Mouse (Mus musculus) intestine, embryonic 15.5 days (tissue): ENCODE measurements at regions not wholly inside any gene's neighbourhood (a gene's known extent, or its start where the extent isn't known, plus 50 kb on each side); places are given as distances from the start of the nearest gene placed in this dataset.
"Not testable (repeated sequence)": the region's sequence is repeated elsewhere in the genome, so short reads cannot be mapped to it uniquely, and the experiment has no call there.

ENCODE experiments used
- ATAC-seq: fragments of 200-750 bp; cut with Nextera tagmentation; 2 replicates; pipeline ENCODE4 v1.8.0; 2017; ENCODE audit warnings: moderate TSS enrichment, moderate library complexity
- H3K27ac ChIP-seq: fragments of 300-500 bp; sonication (generic); 2 replicates; pipeline ENCODE4 v1.5.1; 2015; ENCODE audit warnings: mild to moderate bottlenecking, inconsistent platforms
- H3K27me3 ChIP-seq: fragments of 300-500 bp; sonication (generic); replicated peaks from 2 replicates; pipeline ENCODE4 v1.6.1; 2015; ENCODE audit warnings: inconsistent platforms
- H3K36me3 ChIP-seq: fragments of 300-500 bp; sonication (generic); 2 replicates; pipeline ENCODE4 v1.6.1; 2015; ENCODE audit warnings: inconsistent platforms
- H3K4me1 ChIP-seq: fragments of 300-500 bp; sonication (generic); replicated peaks from 2 replicates; pipeline ENCODE4 v1.6.1; 2015; ENCODE audit warnings: inconsistent platforms
- H3K4me2 ChIP-seq: fragments of 300-500 bp; sonication (generic); replicated peaks from 2 replicates; pipeline ENCODE4 v1.6.1; 2015; ENCODE audit warnings: mild to moderate bottlenecking, inconsistent platforms
- H3K4me3 ChIP-seq: fragments of 300-500 bp; sonication (generic); replicated peaks from 2 replicates; pipeline ENCODE4 v1.5.1; 2015; ENCODE audit warnings: inconsistent platforms
- H3K9ac ChIP-seq: fragments of 300-500 bp; sonication (generic); 2 replicates; pipeline ENCODE4 v1.6.1; 2015; ENCODE audit warnings: inconsistent platforms
- H3K9me3 ChIP-seq: fragments of 300-500 bp; sonication (generic); 2 replicates; pipeline ENCODE4 v1.6.1; 2016; ENCODE audit warnings: inconsistent platforms
- WGBS: fragments of 180-500 bp; shearing (Covaris S2); methylation state at CpG from one replicate; pipeline ENCODE4 v1.1.7; 2015; 5-methylcytosine and 5-hydroxymethylcytosine counted together

GRCm38 (mm10) chr10:25677889-25678288 lies 141.8 kb upstream of the Smlr1 start:
- no peak overlapping the region for H3K27ac ChIP-seq
- no peak overlapping the region for H3K9ac ChIP-seq
- WGBS = 38% methylated on average over 1 of the region's 1 CpGs
- no peaks in the 10 kb centered on the region for H3K27me3 ChIP-seq
- H3K9me3 ChIP-seq = no peaks in the 10 kb centered on the region
- ATAC-seq = no peak
- no peak overlapping the region for H3K4me3 ChIP-seq
- H3K4me1 ChIP-seq = no peaks in the 10 kb centered on the region
- H3K36me3 ChIP-seq = no peaks in the 10 kb centered on the region
- no peak overlapping the region for H3K4me2 ChIP-seq

DNA sequence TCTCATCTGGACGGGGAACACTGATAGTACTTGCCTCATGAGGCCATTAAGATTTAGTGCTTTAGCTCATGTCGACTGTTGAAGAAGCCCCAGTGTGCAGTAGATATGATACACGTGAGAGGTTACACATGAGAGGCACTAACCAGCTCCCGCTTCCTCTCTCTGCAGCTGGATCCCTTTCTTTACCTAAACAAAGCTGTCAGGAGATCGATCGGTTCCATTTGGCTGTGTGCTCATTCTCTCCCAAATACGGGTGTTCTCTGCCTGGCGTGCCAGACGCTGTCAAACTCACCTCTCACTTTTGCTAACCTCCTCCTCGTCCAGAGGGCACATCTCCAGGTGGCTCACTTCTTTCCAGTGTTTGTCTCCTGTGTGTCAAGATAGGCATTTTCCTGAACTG lies 139.3 kb upstream of the Smlr1 start:
- no peaks in the 10 kb centered on the region for H3K36me3 ChIP-seq
- H3K9me3 ChIP-seq = no peaks in the 10 kb centered on the region
- H3K9ac ChIP-seq = no peak overlapping the region
- H3K4me3 ChIP-seq = no peak overlapping the region
- H3K27me3 ChIP-seq = no peaks in the 10 kb centered on the region
- ATAC-seq = no peak
- WGBS = 36% methylated on average over 10 of the region's 10 CpGs
- no peak overlapping the region for H3K27ac ChIP-seq
- no peak overlapping the region for H3K4me2 ChIP-seq
- no peaks in the 10 kb centered on the region for H3K4me1 ChIP-seq

GRCm38 (mm10) chr10:25670061-25670460 lies 134.0 kb upstream of the Smlr1 start:
- H3K27ac ChIP-seq = no peak overlapping the region
- WGBS = 78% methylated on average over 1 of the region's 1 CpGs
- no peaks in the 10 kb centered on the region for H3K9me3 ChIP-seq
- no peak overlapping the region for H3K9ac ChIP-seq
- H3K36me3 ChIP-seq = no peaks in the 10 kb centered on the region
- H3K4me2 ChIP-seq = no peak overlapping the region
- no peak overlapping the region for H3K4me3 ChIP-seq
- no peaks in the 10 kb centered on the region for H3K4me1 ChIP-seq
- H3K27me3 ChIP-seq = no peaks in the 10 kb centered on the region
- ATAC-seq = no peak

DNA sequence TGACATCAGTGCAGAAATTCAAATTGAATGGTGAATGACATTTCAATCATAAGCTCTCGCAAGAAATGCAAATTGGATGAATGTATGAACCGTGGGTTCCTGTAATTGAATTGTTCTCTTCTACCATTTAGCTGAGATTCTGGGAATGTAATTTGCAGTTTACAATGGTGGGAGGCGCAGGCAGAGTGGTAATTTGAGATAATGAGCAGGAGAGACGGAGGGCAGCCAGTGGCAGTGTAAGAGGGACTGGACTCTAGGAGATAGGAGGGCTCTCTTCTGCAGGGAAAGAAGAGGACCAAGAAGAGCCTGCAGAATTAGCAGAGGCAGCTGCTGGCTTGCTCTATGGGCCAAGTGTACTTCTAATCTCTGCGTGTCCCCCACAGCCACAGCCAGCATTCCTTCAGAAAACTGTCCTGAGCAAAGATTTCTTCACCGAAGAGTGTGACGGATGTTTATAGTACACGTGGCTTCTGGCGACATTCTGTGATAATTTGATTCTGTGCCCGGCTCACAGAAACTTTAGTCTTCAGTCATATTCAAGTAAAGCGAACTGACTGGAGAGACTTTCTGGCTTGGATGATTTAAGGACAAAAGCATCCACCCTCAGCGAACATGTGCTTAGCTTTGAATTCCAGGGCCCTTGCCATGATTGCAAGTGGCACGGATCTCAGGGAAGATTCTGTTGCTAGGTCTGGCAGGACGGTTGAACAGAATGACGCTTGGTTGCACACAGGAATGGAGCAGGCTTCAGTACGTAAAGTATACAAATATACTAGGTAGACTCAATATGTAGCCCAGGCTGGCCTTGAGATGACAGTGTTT lies 116.9 kb upstream of the Smlr1 start:
- H3K27me3 ChIP-seq = no peaks in the 10 kb centered on the region
- H3K4me3 ChIP-seq = no peak overlapping the region
- no peaks in the 10 kb centered on the region for H3K9me3 ChIP-seq
- no peak overlapping the region for H3K9ac ChIP-seq
- no peak overlapping the region for H3K4me2 ChIP-seq
- H3K27ac ChIP-seq = no peak overlapping the region
- H3K4me1 ChIP-seq = no peaks in the 10 kb centered on the region
- no peaks in the 10 kb centered on the region for H3K36me3 ChIP-seq
- no peak for ATAC-seq
- WGBS = 56% methylated on average over 16 of the region's 16 CpGs

GRCm38 (mm10) chr10:25647740-25648139 lies 111.7 kb upstream of the Smlr1 start:
- H3K4me3 ChIP-seq = no peak overlapping the region
- no peak for ATAC-seq
- no peaks in the 10 kb centered on the region for H3K9me3 ChIP-seq
- no peak overlapping the region for H3K9ac ChIP-seq
- no peaks in the 10 kb centered on the region for H3K27me3 ChIP-seq
- H3K36me3 ChIP-seq = no peaks in the 10 kb centered on the region
- H3K27ac ChIP-seq = no peak overlapping the region
- H3K4me1 ChIP-seq = peaks cover 2% of the 10 kb centered on the region; the same call in 1 of the 2 replicates
- WGBS = 80% methylated on average over 1 of the region's 1 CpGs
- no peak overlapping the region for H3K4me2 ChIP-seq

DNA sequence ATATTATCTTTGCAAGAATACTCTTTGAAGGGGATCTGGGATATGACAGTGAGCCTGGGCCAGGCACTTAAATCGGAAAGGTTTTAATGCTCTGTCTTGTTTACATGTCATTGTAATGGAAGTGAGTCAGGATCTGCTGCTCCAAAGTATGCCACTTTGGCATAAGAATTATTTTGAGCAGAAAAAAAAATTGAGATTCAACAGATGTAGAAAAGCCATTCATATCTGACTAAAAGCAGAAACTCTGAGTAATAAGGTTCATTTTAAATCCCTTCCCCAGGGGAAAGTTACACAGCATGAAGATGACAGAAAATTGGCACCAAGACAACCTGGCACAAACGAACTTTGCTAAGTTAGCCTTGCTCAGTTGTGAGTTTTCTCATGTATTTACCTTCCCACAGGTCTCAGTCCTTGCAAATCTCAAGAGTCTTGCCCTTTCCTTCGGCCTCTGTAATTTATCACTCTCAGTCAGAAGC lies 107.5 kb upstream of the Smlr1 start:
- Histone ChIP-seq H3K4me2 (no peak overlapping the region), H3K27me3 (no peaks in the 10 kb centered on the region), H3K36me3 (no peaks in the 10 kb centered on the region), H3K9me3 (no peaks in the 10 kb centered on the region), H3K27ac (no peak overlapping the region), H3K4me1 (peaks cover 3% of the 10 kb centered on the region; the same call in 1 of the 2 replicates), H3K9ac (no peak overlapping the region), H3K4me3 (no peak overlapping the region)
- ATAC-seq = peak; percentile 66
- 34% methylated on average over 3 of the region's 3 CpGs for WGBS

DNA sequence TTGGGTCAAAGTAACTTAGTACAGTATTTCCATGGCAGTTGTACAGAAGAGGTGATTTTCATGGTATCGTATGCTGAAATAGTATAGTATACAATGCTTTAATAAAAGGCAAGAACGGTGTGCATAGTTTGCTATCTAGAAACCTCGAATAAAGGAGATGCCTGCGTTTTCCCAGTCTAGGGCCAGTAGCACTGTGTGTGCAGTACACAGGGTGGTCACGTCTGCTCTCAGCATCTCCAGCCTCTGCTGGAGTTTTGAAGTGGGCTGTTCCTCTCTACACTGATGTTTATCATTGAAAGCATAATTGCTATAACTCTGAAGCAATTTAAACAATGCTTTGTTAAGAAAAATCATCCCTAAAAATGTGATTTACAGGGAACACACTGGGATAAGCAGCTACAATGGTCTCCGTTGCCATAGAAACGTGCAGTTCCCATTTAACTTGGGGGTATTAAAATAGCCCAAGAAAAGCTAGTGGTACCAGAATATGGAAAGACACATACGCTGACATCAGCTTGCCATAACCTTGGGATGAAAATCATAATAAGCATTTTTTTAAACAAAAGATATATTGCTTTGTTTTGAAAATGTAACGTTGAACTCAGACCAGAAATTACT lies 106.1 kb upstream of the Smlr1 start:
- Histone ChIP-seq H3K27ac (no peak overlapping the region), H3K4me3 (no peak overlapping the region), H3K9me3 (no peaks in the 10 kb centered on the region), H3K9ac (no peak overlapping the region), H3K4me2 (no peak overlapping the region), H3K27me3 (no peaks in the 10 kb centered on the region), H3K4me1 (peaks cover 3% of the 10 kb centered on the region; the same call in 1 of the 2 replicates), H3K36me3 (no peaks in the 10 kb centered on the region)
- 0 out of 2 replicates have a peak, but pooled peaks have one; percentile 51 for ATAC-seq
- WGBS = 72% methylated on average over 9 of the region's 9 CpGs

DNA sequence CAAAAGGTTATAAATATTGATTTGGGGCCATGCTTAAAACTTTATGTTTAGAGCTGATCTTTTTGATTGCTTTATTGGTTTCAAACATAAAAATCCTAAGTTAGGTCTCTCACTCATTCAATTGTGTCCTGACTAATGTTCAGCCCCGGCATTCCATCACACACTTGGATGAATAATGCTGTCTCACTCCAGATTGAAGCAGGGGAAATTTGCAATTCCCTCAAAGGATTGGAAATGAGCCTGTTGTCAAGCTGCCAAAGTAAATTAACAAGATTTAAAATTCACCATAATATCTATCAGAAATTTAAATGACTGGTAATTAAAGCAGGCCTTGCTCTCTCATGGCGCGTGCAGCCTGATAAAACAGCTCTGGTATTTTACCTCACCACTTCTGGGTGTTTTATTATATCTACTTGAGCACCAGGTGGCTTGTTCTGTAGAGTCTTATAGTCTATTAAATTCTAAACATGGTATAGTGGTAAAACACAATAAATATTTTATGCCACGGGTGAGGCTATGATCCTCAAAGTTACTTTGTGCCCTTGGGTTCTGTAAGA lies 97.1 kb upstream of the Smlr1 start:
- no peak for ATAC-seq
- H3K9ac ChIP-seq = no peak overlapping the region
- H3K4me1 ChIP-seq = no peaks in the 10 kb centered on the region
- 83% methylated on average over 4 of the region's 4 CpGs for WGBS
- H3K27ac ChIP-seq = no peak overlapping the region
- no peak overlapping the region for H3K4me2 ChIP-seq
- no peak overlapping the region for H3K4me3 ChIP-seq
- no peaks in the 10 kb centered on the region for H3K9me3 ChIP-seq
- H3K27me3 ChIP-seq = no peaks in the 10 kb centered on the region
- H3K36me3 ChIP-seq = no peaks in the 10 kb centered on the region

GRCm38 (mm10) chr10:25632306-25632705 lies 96.2 kb upstream of the Smlr1 start:
- 90% methylated on average over 7 of the region's 7 CpGs for WGBS
- no peak for ATAC-seq
- Histone ChIP-seq H3K27ac (no peak overlapping the region), H3K4me2 (no peak overlapping the region), H3K4me3 (no peak overlapping the region), H3K36me3 (no peaks in the 10 kb centered on the region), H3K4me1 (no peaks in the 10 kb centered on the region), H3K9me3 (no peaks in the 10 kb centered on the region), H3K9ac (no peak overlapping the region), H3K27me3 (no peaks in the 10 kb centered on the region)

GRCm38 (mm10) chr10:25622585-25622984 lies 86.5 kb upstream of the Smlr1 start:
- H3K36me3 ChIP-seq = no peaks in the 10 kb centered on the region
- H3K4me1 ChIP-seq = 0 out of 2 replicates have a peak, but pooled peaks cover 3% of the 10 kb centered on the region
- no peaks in the 10 kb centered on the region for H3K27me3 ChIP-seq
- no peak overlapping the region for H3K4me2 ChIP-seq
- H3K27ac ChIP-seq = no peak overlapping the region
- 74% methylated on average over 5 of the region's 5 CpGs for WGBS
- no peak overlapping the region for H3K4me3 ChIP-seq
- no peaks in the 10 kb centered on the region for H3K9me3 ChIP-seq
- H3K9ac ChIP-seq = no peak overlapping the region
- ATAC-seq = no peak

GRCm38 (mm10) chr10:25621747-25622134 lies 85.7 kb upstream of the Smlr1 start:
- 0 out of 2 replicates have a peak, but pooled peaks have one; percentile 10 for ATAC-seq

DNA sequence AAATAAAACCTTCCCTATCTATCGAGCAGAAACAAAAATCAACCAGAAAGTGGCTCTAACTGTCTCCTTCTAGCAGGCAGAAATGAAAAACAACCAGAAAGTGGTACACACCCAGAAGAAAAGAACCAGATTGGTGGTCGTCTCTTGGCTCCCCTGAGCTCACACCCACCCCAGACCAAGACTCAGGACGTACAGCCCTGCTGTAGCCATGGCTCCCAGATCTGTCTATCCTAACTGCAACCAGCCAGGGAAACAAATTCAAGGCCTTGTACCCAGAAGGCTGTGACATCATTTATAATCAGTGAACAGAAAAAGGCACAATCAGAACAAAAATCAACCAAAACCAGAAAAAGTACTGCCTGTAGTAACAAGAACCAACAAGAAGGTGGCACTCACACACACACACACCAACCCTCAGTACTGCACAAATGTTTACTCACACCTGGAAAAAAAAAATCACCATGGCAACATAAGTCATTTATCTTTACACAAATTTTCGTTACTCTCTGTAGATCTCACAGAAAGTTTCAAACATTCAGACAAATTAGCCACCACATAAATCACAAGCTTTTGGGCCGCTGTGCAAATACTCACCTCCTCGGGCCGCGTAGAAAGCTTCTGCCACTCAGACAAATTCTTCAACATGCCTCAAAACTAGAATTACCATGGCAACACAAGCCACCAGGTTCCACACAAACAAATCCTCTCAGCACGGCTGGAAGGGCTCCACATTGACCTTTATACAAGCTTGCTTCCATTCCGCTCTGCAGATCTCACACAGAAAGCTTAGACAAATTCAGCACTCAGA lies 85.1 kb upstream of the Smlr1 start:
- no peak overlapping the region for H3K4me2 ChIP-seq
- H3K9ac ChIP-seq = no peak overlapping the region
- H3K36me3 ChIP-seq = no peaks in the 10 kb centered on the region
- H3K4me3 ChIP-seq = no peak overlapping the region
- no peaks in the 10 kb centered on the region for H3K9me3 ChIP-seq
- peak; percentile 56 for ATAC-seq
- no peak overlapping the region for H3K27ac ChIP-seq
- H3K4me1 ChIP-seq = 0 out of 2 replicates have a peak, but pooled peaks cover 3% of the 10 kb centered on the region
- no peaks in the 10 kb centered on the region for H3K27me3 ChIP-seq
- 27% methylated on average over 10 of the region's 10 CpGs for WGBS

More at GRCm38 (mm10) chr10:25621747-25622134, 85.7 kb upstream of the Smlr1 start:
- H3K36me3 ChIP-seq, H3K4me2 ChIP-seq, H3K27me3 ChIP-seq, H3K27ac ChIP-seq, H3K9me3 ChIP-seq, H3K4me3 ChIP-seq, H3K4me1 ChIP-seq, H3K9ac ChIP-seq: not testable (repeated sequence)
- WGBS = 48% methylated on average over 1 of the region's 1 CpGs
